Mouse (Mus musculus): ENCODE measurements at regions not wholly inside any gene's neighbourhood (a gene's known extent, or its start where the extent isn't known, plus 50 kb on each side); places are given as distances from the start of the nearest gene placed in this dataset.
A peak's percentile ranks its signal among the peaks of the same experiment; 100 is the strongest.

GRCm38 (mm10) chr3:99709506-99709905 lies 175.7 kb upstream of the Spag17 start:
- no peak for DNase-seq (ENCODE audit: low spot score in 2 of 2)

- DNase-seq (ENCODE audit: low spot score in 2 of 2) = no peak
These were observed 168.8 kb upstream of the Spag17 start for GRCm38 (mm10) chr3:99716381-99716780.

- DNase-seq (ENCODE audit: low spot score in 2 of 2) = no peak
These were observed 147.0 kb upstream of the Spag17 start for GRCm38 (mm10) chr3:99738093-99738803.

- DNase-seq (ENCODE audit: low spot score in 2 of 2) = no peak
These were observed 145.6 kb upstream of the Spag17 start for GRCm38 (mm10) chr3:99739654-99740053.

- no peak for DNase-seq (ENCODE audit: low spot score in 2 of 2)
These were observed 143.7 kb upstream of the Spag17 start for GRCm38 (mm10) chr3:99741249-99742222.

- no peak for DNase-seq (ENCODE audit: low spot score in 2 of 2)
These were observed 135.5 kb upstream of the Spag17 start for GRCm38 (mm10) chr3:99749725-99750124.

- peak; percentile 4 to 21 for DNase-seq (ENCODE audit: low spot score in 2 of 2)
These were observed 106.7 kb upstream of the Spag17 start for GRCm38 (mm10) chr3:99778526-99778925.

GRCm38 (mm10) chr3:99785955-99786529 lies 99.2 kb upstream of the Spag17 start:
- no peak for DNase-seq (ENCODE audit: low spot score in 2 of 2)

- no peak for DNase-seq (ENCODE audit: low spot score in 2 of 2)
These were observed 93.9 kb upstream of the Spag17 start for GRCm38 (mm10) chr3:99791316-99791715.

GRCm38 (mm10) chr3:99793622-99794021 lies 91.6 kb upstream of the Spag17 start:
- no peak for DNase-seq (ENCODE audit: low spot score in 2 of 2)

GRCm38 (mm10) chr3:99795835-99796234 lies 89.4 kb upstream of the Spag17 start:
- no peak for DNase-seq (ENCODE audit: low spot score in 2 of 2)

GRCm38 (mm10) chr3:99797791-99798190 lies 87.4 kb upstream of the Spag17 start:
- no peak for DNase-seq (ENCODE audit: low spot score in 2 of 2)

GRCm38 (mm10) chr3:99810532-99810931 lies 74.7 kb upstream of the Spag17 start:
- DNase-seq (ENCODE audit: low spot score in 2 of 2) = no peak

- DNase-seq (ENCODE audit: low spot score in 2 of 2) = no peak
These were observed 73.9 kb upstream of the Spag17 start for GRCm38 (mm10) chr3:99811276-99811675.

- DNase-seq (ENCODE audit: low spot score in 2 of 2) = no peak
These were observed 72.4 kb upstream of the Spag17 start for GRCm38 (mm10) chr3:99812836-99813235.

- no peak for DNase-seq (ENCODE audit: low spot score in 2 of 2)
These were observed 70.1 kb upstream of the Spag17 start for GRCm38 (mm10) chr3:99815115-99815514.

GRCm38 (mm10) chr3:99817965-99818364 lies 67.2 kb upstream of the Spag17 start:
- DNase-seq (ENCODE audit: low spot score in 2 of 2) = no peak

- no peak for DNase-seq (ENCODE audit: low spot score in 2 of 2)
These were observed 62.5 kb upstream of the Spag17 start for GRCm38 (mm10) chr3:99822735-99823134.

GRCm38 (mm10) chr3:99823256-99823655 lies 62.0 kb upstream of the Spag17 start:
- DNase-seq (ENCODE audit: low spot score in 2 of 2) = no peak
